Mouse (Mus musculus) CH12.LX (cell line): ENCODE measurements at regions not wholly inside any gene's neighbourhood (a gene's known extent, or its start where the extent isn't known, plus 50 kb on each side); places are given as distances from the start of the nearest gene placed in this dataset.

Experiments
- CTCF ChIP-seq, 2 experiments: IDR thresholded peaks in 1 of 2; conservative IDR thresholded peaks in 1 of 2; 2 replicates each; pipeline ENCODE4 v1.5.1; 2011 to 2012; ENCODE audit warnings: low read depth in 2 of 2, low read length in 2 of 2, improper control_type of control experiment in 1 of 2, inconsistent platforms in 1 of 2, mild to moderate bottlenecking in 1 of 2, moderate library complexity in 1 of 2
- ZC3H11A ChIP-seq: IDR thresholded peaks from 2 replicates; pipeline ENCODE4 v1.6.1; 2012; ENCODE audit warnings: low read depth, mild to moderate bottlenecking, inconsistent platforms, low read length, improper control_type of control experiment

- TF ChIP-seq ZC3H11A, result no peak
- no peak for TF ChIP-seq CTCF (conservative IDR thresholded peaks at IDR 0.05 in 1 of 2, IDR thresholded peaks at IDR 0.05 in 1 of 2; ENCODE audit: low read depth in 2 of 2, low read length in 2 of 2)
Observed at GRCm38 (mm10) chr14:45760890-45761680, 103.1 kb upstream of the Ddhd1 start.
